Mouse (Mus musculus) testis, postnatal 10 days (tissue): ENCODE measurements around the gene Sox15.

ENCODE experiments used
- DNase-seq: peaks from one replicate; pipeline ENCODE4 v3.0.0; 2021; ENCODE audit warnings: low spot score

Gene Sox15

DNA sequence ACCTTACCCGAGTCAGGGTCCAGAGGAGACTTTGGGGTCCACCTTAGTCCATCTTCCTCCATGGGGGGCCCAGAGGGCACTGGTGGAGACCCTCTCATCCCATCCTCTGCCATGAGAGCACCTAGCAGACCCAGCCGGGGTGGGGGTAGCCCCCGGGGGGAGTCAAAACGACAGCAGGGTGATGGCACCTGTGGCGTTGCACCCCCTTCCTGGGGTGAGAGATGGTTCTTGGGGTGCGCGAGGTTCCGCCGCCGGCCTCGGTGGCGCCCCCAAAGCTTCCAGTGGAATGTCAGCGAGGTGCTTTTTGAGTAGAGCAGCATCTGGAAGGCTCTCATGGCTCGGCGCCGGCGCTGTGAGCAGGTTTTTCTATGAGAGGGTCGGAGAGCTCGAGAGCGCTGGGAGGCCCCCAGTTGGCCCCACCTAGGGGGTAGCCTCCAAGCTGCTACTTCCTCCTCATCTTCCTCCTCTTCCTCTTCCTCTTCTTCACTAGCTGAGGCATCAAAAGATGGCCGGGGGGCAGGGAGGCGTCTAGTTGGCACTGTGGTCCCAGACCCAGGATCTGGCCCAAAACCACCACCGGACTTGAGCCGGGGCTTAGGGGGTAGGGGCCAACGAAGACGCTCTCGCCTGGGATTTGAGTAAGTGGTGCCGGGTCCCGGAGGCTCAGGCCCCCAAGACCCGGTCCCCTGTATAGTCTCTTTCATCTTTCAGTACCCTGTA is 25.2 kb downstream of the Sox15 start:
- DNase-seq = no peak

DNA sequence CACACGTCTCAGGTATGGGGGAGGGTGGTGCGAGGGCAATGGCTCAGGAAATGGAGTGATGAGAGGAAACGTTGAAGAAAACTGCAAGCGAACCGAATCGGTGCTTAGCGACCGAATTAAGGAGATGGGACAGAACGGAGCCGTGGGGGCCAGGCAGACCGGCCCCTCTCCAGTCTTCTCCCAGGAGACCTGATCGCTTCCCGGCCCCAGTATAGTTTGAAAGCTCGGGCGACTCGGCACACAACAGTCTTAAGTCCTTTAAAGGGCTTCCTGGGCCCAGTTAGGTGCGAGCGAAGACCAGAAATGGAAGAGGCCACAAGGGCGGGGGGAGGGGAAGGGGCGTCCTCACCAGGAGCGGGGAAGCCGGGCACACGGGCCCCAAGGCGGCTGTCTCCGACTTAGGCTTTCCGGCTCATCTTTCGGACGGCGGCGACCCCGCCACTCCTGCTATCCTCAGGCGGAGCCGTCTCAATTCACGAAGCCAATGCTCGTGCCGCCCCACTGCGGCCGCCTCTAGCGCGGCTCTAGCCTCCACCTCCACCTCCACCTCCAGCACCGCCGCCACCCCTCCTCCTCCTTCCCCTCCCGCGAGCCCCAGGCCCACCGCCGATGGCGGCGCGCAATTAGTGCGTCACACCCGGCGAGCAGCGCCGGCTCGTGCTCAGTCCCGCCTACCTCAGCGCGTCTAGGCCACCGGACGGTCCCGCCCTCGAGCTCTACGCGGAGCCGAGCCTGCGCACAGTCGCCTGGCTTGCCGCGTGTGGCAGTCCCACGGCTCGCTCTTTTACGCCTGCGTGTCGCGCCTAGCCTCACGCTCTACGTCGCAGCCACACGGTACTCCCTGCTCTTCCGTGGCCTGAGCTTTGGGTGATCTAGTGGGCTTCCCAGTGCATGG is 26.4 kb downstream of the Sox15 start, which contains the start of gene Senp3:
Gene Senp3 (minus strand): TSS at position 771 of the 895 bp plus-strand sequence.
- DNase-seq = peak; percentile 98

DNA sequence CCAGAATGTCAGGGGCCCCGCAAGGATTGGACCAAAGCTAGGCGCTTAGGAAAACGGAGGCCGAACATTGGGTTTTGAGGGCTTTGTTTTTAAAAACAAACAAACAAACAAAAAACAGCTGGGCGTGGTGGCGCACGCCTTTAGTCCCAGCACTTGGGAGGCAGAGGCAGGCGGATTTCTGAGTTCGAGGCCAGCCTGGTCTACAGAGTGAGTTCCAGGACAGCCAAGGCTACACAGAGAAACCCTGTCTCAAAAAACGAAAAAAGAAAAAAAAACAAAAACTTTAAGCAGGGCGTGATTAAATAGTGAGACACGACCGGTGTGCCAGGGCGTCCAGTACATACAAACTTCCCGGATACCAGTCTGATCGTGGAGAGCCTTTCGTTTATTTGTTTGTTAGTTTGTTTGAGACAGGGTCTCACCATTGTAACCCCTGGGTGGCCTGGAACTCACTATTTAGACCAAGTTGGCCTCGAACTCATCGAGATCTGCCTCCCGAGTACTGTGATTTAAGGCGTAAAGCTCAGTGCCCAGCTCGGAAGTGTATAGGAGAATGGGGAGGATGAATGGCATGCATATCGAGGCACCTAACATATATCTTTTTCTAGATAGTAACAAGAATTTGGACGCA is 27.2 kb downstream of the Sox15 start:
- DNase-seq = peak; percentile 61

DNA sequence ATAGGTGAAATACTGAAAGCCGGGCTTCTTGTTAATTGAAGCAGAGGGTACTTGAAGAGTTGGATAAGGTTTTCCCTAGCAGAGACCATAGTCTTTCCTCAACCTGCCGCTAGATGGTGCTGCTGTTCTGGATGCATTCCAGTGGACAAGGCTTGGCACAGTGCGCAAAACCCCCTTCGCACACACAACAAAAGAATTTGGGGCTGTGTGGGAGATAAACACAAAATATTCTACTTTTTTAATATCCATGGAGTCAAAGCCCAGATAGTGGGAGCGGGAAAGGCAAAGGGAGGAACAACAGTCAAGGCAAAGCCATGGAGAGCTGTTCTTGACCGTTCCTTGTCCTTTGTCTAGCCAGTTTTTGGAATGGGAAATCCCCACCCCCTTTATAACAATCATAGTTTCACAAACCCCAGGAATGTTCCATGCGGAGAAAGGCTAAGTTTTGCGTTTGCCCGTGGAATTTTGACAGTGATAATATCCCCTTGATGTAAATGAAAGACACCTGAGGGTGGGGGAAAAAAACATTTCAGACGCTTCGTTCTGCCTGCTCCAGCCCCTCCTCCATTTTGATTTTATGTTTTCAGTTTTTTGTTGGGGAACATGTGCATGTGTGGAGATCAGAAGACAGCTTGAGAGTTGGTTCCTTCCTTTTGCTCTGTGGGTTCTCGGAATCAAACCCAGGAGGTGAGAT is 27.9 kb downstream of the Sox15 start:
- peak; percentile 95 for DNase-seq

DNA sequence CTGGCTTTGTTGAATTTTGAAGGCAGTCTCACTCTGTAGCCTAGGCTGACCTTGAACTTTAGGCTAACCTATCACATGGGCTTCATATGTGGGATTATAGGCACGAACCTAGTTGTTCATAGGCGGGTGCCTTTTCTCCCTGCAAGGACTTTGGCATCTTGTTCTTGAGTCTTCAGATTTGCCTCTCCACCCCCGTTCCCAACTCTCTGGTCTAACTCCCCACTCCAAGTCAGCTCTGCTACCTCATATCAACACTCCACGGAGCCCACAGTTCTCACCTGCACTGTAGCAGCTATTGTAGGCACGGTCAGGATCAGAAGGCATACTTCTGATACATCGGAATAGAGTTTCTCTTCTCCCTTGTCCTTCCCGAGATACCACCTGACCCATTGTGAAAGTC is 28.5 kb downstream of the Sox15 start:
- DNase-seq = no peak

DNA sequence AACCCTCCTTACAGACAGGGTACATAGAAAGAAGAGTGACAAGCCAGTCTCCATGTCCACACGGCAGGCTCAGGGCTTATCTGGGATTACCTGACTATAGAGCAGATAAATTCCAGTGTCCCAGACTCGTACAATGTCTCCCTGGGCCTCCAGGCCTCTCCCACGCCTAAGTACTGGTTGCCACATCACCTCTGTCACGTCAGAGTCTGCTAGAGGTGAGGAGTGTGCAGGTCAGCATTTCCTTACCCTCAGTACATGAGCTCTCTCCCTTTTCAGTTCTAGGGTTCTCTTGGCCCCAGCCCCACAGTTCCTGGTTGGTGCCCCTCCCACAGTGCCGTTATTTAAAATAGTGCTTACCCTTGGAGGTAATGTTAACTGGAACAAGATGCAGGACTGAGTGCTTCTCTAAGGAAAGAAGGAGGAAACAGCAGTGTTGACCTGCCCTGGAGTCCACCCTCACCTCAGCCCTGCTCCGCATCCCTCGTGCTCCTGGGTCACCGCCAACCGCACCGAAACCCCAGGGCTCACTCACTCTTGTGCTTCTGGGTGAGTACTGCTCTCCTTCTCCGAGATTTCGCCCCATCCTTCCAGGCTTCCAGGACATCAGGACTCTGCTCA is 29.1 kb downstream of the Sox15 start:
- peak; percentile 65 for DNase-seq

DNA sequence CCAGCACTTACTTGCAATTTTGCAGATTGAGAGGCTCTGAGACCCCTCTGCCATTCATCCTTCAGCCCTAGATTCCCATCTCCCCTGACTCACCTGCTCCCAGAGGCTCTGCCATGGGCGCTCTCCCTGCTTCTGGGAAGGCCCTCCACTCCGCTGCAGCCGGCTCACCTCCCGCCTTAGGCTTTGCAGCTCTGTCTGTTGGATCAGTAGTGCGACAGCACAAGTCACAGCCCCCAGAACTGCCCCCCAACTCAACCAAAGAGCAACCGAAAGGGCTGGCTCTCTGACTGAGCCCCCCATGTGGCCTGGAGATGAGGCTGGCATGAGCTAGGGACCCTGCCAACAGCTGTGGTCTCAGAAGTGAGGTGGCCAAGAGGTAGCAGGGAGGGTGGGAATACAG is 29.8 kb downstream of the Sox15 start:
- DNase-seq = peak; percentile 52

DNA sequence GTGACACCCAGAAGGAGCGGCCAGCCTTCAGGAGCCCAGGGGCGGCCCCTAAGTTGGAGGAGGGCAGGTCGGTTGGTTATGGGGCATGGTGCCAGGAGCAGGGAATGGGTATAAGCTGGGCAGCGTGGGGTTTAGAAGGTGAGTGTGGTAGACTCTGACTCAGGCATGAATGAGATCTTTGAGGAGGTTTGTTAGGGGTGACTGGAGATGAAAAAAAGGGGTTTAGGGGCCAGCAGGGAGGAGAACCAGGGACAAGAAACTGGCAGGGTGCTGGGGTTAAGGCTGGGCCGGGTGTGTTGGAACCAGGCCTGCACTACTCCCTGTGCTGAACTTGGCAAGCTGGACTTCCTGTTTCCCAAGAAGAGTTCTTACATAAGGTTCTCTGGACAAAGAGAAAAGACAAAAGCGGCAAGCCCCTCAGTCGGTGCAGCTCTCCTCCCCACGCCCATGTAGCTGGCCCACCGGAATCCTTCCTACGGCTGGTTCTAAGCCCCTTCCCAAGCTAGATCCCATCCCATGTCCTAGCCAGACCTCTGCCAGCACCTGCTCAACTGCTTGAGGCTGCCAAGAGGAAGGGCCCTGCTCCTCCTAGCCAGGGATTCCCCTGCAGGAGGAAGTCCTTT is 30.5 kb downstream of the Sox15 start, which contains the start of gene Tnfsf13:
Gene Tnfsf13 (minus strand): TSS at position 259 of the 623 bp plus-strand sequence.
- DNase-seq = peak; percentile 81

DNA sequence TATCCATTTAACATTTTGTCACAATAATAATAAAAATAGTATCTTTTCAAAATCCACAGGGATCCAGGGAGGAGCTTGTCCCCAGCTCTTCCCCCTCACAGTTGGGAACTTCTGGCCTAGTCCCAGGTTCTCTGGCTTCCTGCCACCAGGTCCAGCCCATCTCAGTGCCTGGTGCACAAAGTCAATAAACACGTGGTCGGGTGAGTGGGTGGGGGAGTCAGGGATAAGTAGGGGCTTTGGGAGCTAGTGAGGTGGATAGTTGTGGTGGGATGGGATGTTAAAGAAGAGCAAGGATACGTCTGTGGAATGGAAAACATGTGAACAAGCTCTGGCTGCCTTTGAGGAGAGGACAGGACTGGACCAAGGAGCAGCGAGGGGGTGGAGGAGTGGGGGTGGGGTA is 31.3 kb downstream of the Sox15 start:
- DNase-seq = peak; percentile 95

DNA sequence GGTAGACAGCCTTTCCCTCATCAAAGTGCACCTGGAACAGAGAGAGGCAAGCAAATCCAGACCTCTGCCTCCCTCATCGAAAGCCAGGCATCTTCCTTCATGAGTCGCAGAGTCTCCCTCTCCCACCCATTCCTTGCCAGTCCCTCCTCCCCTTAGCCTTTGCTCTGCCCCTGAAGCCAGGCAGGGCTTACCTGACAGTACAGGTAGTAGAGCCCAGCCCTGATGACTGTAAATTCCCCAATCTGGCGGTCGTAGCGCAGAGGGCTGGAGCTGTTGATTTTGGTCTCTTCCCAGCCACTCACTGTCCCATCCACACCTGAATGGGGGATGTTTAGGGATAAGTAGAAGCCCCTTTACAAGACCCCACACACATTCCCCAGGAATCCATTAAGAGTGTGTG is 31.9 kb downstream of the Sox15 start:
- no peak for DNase-seq

DNA sequence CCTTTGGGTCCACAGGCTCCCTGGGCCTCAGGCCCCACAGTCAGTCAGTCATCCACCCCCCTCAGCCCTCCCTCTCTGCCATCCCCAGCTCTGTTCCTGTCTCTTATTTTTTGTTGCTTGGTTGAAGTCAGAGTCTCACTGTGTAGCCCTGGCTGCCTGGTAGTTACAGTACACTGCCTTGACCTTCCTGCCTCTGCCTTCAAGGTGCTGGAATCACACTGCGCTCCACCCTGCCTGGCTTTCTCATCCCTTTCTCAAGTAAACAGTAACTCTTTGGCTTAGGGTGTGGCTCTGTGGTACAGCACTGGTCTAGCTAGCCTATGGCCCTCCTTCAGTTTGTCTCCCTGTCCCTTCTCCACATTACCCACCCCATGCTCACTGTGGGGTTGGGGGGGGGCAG is 34.8 kb downstream of the Sox15 start:
- DNase-seq = no peak

DNA sequence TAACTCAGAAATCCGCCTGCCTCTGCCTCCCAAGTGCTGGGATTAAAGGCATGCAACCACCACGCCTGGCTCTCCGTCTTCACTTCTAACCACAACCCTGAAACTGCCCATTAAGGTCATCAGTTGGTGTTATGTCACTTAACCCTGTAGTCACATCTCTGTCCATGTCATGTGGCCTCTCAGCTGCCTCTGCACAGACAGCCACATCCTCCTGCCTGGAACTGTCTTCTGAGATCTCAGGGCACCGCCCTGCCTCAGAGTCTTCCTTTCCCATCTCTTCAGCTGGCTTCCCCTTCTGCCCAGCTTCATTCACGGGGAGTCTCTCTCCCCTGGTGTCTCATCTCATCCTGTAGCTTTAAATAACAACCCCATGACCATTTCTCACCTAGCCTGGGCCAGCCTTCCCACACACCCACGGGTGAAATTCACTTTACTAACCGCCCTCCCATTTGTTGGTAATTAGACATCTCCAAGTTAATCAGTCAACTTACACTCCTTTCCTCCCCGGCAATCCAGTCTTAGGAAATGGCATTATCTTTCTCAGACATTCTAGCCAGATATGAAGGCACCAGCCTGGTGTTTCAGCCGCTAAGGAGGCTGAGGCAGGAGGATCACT is 37.2 kb downstream of the Sox15 start:
- no peak for DNase-seq

DNA sequence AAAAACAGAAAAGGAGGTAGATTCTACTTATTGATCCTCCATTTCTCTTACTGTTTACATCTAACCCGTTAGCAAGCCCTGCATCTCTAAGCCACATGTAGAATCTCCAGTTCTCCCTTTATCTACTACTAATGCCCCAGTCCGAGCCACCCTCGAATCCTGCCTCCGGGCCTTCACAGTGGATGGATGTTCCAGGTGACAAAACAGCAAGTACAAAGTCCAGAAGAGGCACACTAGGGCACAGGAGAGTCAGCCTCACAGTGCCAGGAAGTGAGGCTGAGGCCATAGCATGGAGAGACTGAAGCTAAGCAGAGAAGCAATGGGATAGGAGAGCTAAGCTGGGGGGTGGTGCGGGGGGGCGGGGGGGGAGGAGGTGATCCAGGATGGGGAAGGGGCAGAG is 37.7 kb downstream of the Sox15 start:
- DNase-seq = no peak

DNA sequence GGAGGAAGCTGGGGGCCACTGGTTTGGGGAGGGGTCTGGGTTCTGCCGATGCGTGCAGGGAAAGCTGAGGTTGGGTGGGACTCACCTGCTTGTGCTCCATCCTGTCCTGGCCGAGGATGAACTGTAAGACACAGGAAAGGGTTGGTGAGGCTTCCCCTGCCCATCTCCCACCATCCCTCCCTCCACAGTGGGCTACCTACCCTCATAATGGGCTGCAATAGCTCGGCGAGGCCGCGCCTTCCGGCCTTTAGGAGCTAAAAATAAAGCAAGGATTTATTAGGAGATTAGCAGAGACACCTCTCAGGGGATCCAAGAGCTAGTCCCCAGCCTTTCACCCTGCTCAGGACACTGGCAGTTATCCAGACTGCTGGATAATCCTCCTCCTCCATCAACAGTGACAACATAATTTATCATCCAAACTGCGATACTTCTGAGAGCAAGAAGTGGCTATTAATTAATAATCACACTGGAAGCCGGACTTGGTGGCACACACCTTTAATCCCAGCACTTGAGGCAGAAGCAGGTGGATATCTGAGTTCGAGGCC is 38.4 kb downstream of the Sox15 start:
- no peak for DNase-seq

DNA sequence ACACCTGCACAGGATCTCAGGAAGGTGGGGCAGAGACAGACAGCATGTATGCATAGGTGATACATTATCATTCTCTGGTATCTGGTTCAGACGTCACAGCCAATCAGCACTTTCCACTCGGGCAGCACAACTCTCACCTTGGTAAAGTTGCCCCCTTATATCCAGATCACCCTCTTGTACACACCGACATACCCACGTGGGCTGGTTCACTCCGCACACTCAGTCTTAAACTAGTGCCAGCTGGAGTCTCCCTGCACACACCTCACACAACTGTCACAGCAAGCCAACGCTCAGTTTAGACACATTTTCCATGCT is 39.9 kb downstream of the Sox15 start:
- DNase-seq = no peak

DNA sequence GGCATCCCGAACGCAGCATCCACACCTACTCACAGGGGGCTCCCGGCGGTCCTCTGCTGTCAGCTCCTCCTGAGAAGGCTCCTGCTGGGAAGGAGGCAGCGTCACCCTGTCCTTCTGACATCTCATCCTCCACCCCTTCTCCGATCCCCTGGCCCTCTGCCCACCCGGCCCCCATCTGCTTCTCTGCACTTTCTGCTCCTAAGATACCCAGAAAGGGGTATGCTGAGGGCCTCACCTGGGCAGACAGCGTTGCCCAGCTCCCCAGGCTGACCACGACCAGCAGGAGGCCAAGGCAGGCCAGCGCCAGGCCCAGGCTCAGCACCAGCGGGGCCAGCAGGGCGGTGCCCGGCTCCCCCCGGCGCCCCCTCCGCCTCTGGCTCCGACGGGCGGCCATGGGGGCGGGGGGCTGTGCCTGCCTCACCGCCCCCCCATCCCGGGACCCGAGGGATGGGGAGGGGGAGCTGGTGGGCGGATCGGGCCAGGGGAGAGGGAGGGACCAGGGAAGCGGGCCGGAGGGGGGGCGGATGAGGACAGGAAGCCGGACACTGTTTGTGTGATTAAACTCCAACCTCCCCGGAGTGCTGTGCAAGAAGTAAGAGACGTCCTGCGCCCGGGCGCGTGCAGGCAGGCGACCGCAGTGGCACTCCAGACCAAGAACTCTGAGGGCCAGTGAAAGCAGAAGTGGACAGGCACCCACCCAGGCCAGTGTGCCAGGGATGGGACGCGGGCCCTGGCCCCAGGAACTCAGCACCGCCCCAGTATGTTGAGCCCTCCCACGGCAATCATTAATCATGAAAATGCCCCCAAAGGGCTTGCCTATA is 40.5 kb downstream of the Sox15 start, which contains the start of the genes Tnfsf12 and Tnfsfm13:
Gene Tnfsf12 (minus strand): TSS at position 489 of the 821 bp plus-strand sequence.
Gene Tnfsfm13 (minus strand): TSS at position 738 of the 821 bp plus-strand sequence.
- peak; percentile 85 for DNase-seq

DNA sequence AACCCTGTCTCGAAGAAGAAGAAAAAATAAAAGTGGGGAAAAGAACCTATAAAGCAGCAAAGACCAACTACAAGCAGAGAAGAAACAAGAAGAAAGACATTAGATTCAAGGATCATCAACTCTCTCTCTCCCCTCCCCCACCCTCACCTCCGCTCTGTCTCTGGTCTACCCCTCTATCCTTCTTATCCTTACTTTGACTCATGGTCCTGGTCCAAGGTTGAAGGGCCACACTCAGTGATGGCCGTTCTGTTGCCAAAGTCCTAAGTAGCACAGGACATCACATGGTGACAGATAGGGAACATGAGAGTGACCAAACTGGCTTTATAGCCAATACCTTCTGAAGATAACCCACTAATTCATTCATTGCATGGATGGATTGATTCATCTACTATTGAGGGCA is 42.3 kb downstream of the Sox15 start:
- DNase-seq = no peak

DNA sequence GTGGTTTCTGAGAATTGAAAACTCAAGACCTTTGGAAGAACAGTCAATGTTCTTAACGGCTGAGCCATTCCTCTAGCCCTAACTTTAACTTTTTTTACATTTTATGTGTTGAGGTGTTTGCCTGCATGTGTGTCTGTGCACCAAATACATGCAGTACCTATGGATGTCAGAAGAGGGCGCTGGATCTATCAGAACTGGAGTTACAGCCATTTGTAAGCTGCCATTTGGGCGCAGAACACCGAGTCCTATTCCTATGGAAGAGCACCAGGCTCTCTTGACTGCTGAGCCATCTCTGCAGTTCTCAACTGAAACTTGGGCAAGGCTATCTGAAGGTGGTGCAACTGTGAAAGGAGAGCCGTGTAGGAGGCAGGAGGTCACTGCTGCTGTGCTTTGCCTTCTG is 43.5 kb downstream of the Sox15 start:
- DNase-seq = no peak

DNA sequence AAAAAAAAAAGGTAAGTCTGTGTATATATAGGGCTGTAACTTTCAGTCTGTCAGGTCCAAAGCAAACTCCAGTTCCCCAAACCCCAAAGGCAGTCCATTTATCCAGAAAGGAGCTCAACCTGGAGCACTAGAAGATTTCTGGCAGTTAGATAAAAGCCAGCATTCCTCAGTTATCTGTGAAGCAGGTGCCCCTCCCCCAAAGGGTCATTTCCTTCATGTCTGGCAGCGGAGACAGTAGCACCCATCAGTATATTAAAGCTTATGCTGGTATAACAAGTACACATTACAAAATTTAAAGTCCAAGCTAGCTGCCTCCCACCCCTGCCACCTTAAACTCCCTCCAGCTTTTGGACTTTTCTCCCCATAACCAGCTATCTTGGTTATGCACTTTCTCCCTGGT is 44.5 kb downstream of the Sox15 start:
- no peak for DNase-seq
